Mouse (Mus musculus) frontal cortex, adult (tissue): ENCODE measurements around the gene Dnah10.

Experiments
- ATAC-seq: cut with Nextera tagmentation; 2 replicates; pipeline ENCODE4 v1.9.2; 2017; ENCODE audit warnings: mild to moderate bottlenecking, moderate library complexity, mixed read lengths; ENCODE audit not compliant: low TSS enrichment

Dnah10 gene

DNA sequence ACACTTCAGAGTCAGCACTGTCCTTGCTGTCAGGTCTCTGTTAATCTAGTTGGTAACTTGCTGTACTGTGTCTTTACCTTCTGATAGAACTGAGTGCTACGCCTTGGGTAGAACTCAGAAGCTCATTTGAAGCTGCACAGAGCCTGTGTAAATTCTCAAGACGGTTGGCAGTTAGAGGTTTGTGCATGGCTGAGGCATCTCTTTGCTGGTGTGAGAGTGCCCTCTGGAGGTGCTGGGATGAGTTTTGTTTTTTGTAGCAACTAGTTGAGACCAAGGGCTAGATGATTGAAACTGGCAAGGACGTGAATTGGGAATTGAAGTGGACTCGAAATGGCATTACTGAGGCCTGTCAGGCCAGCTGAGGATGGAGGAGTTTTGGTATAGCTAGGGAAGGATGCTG, 144.1 kb downstream of the Dnah10 start:
- peak; percentile 79 for ATAC-seq

DNA sequence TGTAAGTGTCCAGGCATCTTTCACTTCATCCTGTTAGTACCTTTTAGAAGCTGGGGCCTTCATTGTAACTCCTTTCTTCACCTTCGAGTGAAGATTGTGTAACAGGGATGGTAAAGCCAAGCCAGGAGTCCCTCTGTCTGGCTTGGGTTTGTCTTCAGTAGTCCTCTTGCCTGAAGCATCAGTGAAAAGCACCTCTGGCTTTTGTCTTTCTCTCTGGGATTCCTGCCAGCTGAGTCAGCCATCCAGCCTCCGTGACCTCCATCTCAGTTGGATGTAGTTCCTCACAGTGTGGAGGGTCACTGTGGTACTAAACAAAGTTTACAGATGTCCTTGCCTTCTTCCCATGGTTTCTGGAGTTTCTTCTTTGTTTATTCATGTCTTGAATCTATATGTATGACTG, 147.1 kb downstream of the Dnah10 start:
- ATAC-seq: no peak

DNA sequence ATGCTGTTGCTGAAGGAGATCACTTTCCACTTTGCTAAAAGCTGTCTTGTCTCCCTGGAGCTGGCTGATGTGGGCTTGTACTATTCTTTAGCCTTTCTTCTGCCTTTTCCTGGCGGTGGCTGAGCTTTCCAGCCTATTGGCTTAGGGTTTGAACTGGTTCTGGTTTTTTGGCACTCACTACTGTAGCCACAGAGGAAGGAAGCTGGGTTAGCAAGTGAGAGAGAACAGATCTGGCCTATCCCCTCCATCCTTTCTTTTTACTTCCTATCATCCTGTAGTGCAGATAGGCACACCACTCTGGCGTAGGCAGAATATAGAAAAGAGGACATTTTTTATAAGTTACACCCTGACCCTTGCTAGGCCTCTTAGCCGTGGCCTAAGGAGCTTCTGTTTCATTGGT, 148.2 kb downstream of the Dnah10 start:
- ATAC-seq: no peak

DNA sequence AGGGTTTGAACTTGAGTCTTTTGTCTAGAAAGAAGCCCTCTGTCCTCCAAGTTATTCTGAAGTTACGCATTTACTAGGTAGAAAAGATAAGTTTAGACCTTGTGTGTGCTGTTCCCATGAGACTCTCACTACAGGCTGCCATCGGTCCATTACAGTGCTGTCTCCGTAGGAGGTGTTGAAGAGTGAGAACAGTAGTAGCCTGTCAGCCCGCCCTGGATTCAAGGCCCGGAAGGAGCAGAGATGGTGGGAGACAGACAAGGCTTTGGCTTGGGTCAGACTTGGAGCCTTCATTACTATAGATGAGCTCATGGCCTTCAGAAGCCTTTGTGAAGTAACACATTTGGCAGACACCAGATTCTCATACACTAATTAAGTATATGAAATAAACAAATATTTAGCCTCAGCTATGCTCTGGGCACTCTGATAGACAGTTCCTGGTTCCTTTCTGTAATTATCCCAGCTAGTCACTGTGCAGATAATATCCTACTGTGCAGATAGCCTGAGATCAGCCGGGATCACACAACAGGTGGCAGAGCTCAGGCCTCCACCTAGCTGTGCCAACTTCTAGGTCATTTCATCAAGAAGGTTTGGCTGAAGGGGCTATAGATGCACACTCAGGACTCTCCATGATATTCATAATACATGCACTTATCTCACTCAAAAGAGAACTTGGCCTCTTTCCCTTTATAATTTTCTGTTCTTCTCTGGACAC, 149.2 kb downstream of the Dnah10 start:
- no peak for ATAC-seq

DNA sequence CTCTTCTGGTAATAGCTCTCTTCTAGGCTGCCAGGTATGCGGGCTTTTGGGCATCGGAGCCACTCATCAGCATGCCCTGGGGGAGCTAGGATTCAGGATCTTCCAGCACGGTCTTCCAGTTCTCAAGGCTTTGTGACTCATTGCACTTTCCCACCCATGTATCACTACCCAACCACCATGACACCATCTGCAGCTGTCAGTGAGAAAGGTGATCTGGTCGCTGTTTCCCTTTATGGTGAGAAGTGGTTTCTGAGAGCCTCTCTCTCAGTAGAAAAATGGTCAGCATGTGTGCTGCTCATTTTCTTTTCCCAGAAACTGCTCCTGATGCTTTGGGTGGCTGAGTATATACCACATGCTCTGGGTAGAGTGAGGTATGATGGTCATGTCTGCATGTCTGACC, 154.4 kb downstream of the Dnah10 start:
- ATAC-seq: no peak

DNA sequence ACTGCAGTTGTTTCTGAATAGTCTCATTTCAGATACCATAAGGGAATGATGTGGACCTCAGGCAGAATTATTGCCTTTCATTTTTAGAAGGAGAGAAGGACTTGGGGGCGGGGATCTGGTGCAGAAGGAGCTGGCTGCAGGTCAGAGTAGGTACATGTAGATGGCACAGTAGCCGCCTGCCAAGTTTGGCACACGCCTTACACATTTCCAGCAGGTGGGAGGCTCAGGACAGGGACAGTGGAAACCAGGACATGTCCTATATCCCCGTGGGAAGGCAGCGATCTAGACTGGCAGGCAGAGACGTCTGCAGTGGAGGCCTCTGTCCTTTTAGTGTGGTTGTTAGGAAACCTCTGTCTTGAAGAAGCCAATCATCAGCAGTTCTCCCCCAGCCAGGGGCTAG, 154.9 kb downstream of the Dnah10 start:
- ATAC-seq: no peak

DNA sequence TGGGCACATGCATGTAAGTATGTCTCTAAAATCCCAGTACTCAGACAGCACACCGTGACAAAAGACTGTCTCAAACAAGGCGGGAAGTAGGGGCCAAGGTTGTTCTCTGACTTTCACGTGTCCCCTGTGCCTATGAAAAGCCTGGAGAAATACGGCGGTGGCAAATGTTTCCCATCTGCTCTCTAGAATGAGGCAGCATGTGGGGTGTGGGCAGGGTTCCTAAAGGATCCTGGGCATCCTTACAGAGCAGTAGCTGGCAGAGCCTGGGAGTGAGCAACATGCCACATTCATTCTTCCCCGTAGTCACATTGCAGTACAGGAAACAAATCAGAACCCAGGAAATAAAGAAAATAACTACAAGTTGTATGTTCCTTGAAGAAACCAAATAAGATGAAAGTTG, 159.0 kb downstream of the Dnah10 start:
- peak; percentile 87 for ATAC-seq
